Mouse (Mus musculus): ENCODE results near the gene Ugt1a6a.
"Not testable (repeated sequence)": the region's sequence is repeated elsewhere in the genome, so short reads cannot be mapped to it uniquely, and the experiment has no call there.

The Ugt1a6a gene

DNA sequence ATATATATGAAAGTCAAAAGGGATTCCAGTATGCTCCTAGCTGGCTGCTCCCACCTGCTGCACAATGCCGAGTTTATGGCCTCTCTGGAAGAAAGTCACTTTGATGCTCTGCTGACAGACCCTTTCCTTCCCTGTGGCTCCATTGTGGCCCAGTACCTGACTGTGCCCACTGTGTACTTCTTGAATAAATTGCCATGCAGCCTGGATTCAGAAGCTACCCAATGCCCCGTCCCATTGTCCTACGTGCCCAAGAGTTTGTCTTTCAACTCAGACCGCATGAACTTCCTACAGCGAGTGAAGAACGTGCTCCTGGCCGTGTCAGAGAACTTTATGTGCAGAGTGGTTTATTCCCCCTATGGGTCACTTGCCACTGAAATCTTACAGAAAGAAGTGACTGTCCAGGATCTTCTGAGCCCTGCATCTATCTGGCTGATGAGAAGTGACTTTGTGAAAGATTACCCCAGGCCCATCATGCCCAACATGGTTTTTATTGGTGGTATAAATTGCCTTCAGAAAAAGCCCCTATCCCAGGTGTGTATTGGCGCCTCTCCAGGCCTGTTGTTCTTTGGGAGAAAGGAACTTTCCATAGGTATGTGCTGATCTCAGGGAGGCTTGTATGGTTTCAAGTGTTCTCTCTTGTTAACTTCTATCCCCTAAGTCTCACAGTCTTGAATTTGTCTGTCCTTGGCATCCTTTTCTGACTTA lies 77.9 kb downstream of the Ugt1a6a start:
- peak; percentile 5 for DNase-seq (ENCODE audit: low read depth)

GRCm38 (mm10) chr1:88213061-88213460 lies 78.5 kb downstream of the Ugt1a6a start:
- peak; percentile 6 for DNase-seq (ENCODE audit: low read depth)

- DNase-seq (ENCODE audit: low read depth), result peak; percentile 13
Measured at GRCm38 (mm10) chr1:88213766-88214461, 79.3 kb downstream of the Ugt1a6a start.

DNA sequence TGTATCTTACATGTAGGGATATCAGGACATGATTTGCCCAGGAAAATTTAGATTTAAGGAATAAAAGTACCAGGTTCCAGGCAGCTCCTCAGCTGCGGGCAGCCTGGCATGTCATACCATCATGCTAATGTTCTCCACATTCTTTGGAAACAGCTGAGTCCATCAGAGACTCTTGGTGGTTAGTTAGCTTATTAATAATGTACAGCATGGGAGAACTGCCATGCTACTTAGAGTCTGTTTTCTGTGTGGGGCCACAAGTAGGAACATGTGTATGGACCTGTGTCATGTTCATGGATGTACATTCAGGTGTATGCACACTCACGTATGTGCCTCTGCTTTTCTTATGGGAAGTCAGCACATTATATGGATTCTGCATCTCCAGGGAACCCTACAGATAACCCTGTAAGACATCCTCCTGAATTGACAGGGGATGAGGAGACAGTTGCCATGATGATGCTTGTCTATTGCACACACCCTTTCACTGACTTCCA lies 79.9 kb downstream of the Ugt1a6a start:
- peak; percentile 11 for DNase-seq (ENCODE audit: low read depth)

DNA sequence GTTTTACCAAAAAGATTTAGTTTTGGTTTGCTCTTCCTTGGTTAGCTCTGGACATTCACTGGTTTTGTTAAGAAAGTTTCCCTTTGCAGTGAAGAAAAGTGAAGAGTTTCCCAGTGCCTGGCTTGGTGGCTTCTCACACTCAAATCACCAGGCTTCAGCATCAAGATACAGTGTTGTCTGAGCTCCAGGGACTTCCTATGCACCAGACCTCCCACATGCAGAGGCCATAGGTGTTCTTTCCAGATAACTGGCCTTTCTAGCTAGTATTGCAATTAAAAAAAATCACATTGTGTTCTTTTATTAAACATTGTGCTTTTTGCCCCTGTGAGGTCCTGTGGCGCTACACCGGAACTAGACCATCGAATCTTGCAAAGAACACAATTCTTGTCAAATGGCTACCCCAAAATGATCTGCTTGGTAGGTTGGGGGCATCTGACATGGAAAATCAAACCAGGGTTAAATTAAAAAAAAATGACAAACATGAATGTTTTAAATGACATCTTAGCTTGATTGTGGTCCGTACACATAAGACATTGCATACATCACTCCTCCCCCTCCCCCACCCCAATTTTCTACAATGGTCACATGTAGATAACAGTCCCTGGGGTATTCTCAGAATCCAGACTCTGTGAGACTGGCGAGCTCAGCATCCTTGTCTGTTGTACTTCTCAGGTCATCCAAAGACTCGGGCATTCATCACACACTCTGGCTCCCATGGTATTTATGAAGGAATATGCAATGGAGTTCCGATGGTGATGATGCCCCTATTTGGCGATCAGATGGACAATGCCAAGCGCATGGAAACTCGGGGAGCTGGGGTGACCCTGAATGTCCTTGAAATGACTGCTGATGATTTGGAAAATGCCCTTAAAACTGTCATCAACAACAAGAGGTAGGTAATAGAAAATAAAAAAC lies 81.1 kb downstream of the Ugt1a6a start:
- peak; percentile 5 for DNase-seq (ENCODE audit: low read depth)

GRCm38 (mm10) chr1:88216551-88216950 lies 81.9 kb downstream of the Ugt1a6a start:
- no peak for DNase-seq (ENCODE audit: low read depth)

DNA sequence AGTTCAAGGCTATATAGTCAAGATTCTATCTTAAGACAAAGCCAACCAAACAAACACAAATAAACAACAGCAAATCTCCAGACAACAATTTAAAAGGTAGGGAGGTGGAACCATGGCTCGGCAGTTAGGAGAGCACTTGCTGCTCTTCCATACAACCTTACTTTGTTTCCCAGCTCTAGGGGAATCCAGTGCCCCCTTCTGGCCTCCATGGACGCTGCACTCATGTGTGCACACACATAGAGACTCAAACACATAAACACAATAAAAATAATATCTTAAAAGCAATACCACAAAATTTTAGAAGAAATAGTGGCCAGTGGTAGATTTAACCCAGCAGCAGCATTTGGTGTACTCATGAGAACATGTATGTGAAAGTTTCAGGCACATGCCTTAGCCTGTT lies 82.5 kb downstream of the Ugt1a6a start:
- DNase-seq (ENCODE audit: low read depth), result peak; percentile 11

- DNase-seq (ENCODE audit: low read depth), result peak; percentile 7
Measured at GRCm38 (mm10) chr1:88217576-88217975, 83.0 kb downstream of the Ugt1a6a start.

GRCm38 (mm10) chr1:88218051-88218450 lies 83.4 kb downstream of the Ugt1a6a start:
- DNase-seq (ENCODE audit: low read depth), result peak; percentile 2

- no peak for DNase-seq (ENCODE audit: low read depth)
Measured at GRCm38 (mm10) chr1:88218591-88218990, 84.0 kb downstream of the Ugt1a6a start.

DNA sequence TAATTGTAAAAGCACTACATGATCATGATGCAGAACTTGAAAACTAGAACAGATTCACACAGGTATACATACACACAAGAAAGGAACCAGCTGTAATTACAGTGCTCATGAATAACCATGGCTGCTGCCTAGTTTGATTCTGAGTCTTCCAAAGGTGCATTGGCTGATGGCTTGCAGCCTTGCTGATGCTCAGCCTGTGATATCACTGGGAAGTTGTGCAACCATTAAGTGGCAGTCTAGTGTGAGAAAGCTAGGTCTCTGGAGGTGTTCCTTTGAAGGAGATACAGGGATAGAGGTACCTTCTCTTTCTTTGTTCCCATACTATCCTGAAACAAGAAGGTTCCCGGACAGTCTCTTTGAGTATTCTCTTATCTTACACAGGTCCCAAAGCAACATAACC lies 84.4 kb downstream of the Ugt1a6a start:
- DNase-seq (ENCODE audit: low read depth), result no peak

DNA sequence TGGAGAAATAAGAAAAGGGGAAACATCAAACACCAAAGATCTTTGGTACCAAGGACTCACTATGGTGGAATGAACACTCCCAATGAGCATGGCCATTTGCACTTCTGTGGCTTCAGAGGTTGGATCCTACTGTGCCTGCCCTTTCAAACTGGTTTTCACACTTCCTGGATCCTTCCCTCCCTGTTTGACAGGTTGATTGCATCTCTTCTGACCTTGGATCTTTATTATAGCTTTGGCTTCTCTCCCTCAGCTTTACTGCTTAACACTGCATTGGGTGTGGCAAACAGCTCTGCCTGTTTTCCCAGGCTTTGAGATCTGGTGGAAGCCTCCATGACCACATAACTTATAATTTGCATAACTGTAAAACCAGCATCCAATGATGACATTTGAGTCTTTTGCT lies 85.7 kb downstream of the Ugt1a6a start:
- DNase-seq (ENCODE audit: low read depth), result no peak

GRCm38 (mm10) chr1:88222216-88222615 lies 87.6 kb downstream of the Ugt1a6a start:
- no peak for DNase-seq (ENCODE audit: low read depth)

GRCm38 (mm10) chr1:88223011-88223515 lies 88.5 kb downstream of the Ugt1a6a start:
- not testable (repeated sequence) for DNase-seq (ENCODE audit: low read depth)

DNA sequence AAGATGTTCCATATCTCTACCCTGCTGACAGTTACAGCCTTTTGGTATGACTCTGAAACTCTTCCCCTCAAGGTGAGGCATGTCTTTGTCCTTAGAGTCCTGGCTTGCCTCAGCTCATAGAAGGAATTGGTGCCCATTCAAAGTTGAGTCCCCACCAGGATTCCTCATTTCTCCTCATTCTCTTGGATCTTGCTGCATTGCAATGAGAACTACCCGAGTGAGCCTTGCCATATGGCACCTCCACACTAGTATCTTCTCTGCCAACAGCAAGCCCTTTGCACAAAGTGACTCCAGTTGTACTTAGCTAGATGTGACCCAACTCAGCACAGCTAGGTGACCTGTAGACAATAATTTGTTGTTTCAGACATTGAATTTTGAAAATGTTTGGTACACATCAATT lies 89.0 kb downstream of the Ugt1a6a start:
- no peak for DNase-seq (ENCODE audit: low read depth)

DNA sequence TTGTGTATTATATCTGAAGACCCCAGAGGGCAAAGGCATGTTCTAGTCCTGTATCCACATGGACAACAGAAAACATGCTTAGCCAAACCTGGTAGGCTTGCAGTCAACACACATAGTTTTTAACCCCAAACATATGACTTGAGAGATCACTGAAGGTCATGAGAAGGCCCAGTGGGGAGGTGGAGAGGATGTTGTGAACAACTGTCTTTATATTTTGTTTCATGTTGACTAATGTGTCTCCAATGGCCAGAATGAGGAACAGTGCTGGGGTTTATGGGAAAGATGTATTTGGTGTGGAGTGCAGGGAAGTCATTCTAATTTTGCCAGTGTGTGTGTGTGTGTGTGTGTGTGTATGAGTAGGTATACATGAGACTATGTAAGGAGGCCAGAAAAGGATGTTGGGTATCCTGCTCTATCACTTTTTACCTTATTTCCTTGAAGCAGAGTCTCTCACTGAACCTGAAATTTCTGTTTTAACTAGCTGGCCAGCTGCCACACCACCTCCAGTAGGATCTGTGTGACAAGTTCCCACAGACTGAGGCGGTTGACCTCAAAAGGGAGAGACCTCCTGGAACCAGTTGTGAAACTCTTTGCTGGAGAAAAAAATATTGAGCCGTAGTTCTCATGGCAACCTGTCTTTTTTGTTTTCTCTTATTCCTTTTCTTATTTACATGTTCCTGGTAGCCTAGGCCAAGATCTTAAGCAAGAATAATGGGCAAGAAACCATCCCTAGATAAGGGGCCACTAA lies 89.6 kb downstream of the Ugt1a6a start:
- no peak for DNase-seq (ENCODE audit: low read depth)

GRCm38 (mm10) chr1:88225301-88225700 lies 90.7 kb downstream of the Ugt1a6a start:
- DNase-seq (ENCODE audit: low read depth), result not testable (repeated sequence)

- no peak for DNase-seq (ENCODE audit: low read depth)
Measured at GRCm38 (mm10) chr1:88225741-88226140, 91.1 kb downstream of the Ugt1a6a start.

DNA sequence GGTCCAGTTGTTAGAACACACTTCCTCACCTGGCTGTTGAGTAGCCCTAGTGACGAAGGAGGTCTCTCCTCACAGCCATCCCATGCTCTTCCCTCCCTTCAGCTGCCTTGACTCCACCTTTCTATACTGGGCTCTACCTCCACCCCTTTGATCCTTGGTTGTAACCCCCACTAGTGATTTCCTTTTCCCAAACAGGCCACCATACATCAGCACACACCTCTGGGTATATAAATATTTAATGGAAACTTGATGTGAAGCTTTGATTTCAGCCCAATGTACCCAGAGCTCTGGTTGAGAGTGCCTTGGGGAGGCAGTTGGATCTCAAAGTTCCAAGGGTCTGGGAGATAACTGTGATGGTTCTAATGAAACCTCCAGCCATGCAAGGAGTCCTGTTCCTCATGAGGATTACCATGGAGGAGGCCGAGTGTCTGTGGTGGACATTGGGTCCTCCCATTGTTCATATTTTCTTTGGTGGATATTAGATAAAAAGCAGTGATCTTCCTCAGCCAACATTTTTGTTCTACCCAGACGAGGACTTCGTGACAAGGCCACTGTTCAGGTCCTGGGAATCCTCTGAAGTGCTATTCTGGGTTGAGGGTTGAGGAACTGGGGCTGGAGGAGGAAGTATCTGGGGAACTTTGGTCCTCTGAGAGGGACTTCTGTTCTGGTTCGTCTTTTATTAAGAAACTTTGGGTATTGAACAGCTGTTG lies 92.2 kb downstream of the Ugt1a6a start, which contains the start of gene Mroh2a:
Gene Mroh2a (plus strand): TSS at position 317 of the 710 bp plus-strand sequence.
- DNase-seq (ENCODE audit: low read depth), result no peak

DNA sequence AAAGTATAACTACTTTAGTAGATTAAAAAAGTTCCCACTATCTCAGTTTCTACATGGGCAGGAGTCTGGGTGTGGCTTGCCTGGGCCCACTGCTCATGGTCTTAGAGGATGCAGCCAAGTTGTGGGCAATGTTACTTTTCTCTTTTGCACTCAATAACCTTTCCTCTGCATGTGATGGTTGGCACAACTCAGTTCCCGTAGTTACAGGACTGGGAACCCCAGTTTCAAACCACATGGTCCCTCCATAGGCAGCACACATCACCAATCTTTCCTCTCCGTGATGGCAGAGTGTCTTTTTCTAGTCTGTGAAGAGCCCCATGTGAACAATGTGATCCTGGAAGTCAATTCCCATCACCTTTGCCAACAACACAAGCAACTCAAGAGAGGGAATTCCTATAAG lies 92.9 kb downstream of the Ugt1a6a start:
- no peak for DNase-seq (ENCODE audit: low read depth)

DNA sequence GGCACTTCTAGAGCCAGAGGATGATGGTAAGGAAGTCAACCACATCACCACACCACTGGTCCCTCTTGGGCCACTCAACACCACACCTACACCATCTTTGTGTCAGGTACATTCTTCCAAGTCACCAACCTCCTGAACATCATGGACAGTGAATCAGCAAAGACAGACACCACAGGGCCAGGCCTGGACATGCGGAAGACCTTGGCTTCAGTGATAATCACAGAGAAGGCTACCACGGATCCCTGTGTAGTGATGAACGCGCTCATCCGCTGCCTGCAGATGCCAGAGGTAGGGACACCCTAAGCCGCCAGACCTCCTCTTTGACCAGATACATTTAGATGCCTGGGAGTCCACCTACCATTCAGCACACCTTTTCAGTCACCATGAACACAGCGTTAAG lies 93.5 kb downstream of the Ugt1a6a start:
- DNase-seq (ENCODE audit: low read depth), result no peak
